Mouse (Mus musculus) T-helper 2 cell (primary cell): Measurements from ENCODE around the gene Nufip1.
"Not testable (repeated sequence)": the region's sequence is repeated elsewhere in the genome, so short reads cannot be mapped to it uniquely, and the experiment has no call there.

ENCODE experiments used
- in situ Hi-C: fragments of 300-600 bp; cut with MboI, MseI; formaldehyde crosslinking; loops from one replicate; pipeline ENCODE4 v1.15.1; 2025; ENCODE audit warnings: high pct_unique_total_duplicates

The Nufip1 gene

DNA sequence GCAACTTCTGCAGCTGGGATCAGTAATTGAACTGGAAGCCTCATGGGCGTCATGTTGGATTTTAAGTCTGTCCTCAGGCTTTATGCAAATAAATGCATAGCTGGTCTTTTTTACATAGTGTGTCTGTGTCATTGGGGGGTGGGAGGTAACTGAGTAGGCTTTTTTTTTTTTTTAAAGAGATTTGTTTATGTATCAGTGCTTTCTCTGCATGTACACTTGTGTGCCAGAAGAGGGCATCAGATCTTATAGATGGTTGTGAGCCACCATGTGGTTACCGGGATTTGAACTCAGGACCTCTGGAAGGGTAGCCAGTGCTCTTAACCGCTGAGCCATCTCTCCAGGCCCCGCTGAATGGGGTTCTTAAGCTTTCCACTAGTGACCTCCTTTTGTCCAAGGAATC, 24.3 kb downstream of the Nufip1 start:
- in situ Hi-C loops: no loop called here

DNA sequence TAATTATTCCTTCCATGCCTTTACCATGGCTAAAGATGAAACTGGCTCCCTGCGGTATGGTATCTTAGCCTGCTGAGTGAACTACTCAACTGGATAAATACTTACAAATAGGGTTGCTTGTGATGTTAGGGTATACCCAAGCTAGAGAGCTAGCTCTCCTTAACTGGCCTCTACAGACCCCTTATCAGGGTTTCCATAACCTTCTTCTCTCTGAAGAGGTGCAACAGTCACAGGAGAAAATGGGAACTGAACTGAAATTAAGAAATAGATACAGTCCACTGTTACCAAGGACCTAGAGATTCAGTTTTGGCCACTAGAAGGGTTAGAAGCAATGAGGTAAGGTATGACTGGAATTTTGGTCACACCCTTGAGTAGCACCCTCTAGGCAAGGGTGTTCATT, 34.6 kb downstream of the Nufip1 start:
- in situ Hi-C loops: no loop called here

DNA sequence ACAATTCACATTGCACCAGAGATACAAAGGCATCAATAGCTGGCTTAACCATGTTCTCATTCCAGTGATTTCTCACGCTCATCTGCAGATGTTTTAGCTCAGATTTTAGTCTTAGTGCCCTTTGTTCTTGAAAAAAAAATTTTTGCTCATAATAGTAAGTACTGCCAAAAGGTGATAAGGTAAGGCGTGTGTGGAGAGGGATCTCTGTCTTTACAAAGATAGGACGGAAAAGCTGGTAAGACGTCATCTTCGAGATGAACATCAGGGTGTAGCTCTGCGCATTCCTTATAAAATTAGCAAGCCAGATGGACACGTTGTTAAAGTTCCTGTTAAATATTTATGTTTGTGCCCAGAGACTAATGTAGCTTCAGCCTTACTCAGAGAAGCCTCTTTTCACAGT, 35.2 kb downstream of the Nufip1 start:
- in situ Hi-C loops: no loop called here

DNA sequence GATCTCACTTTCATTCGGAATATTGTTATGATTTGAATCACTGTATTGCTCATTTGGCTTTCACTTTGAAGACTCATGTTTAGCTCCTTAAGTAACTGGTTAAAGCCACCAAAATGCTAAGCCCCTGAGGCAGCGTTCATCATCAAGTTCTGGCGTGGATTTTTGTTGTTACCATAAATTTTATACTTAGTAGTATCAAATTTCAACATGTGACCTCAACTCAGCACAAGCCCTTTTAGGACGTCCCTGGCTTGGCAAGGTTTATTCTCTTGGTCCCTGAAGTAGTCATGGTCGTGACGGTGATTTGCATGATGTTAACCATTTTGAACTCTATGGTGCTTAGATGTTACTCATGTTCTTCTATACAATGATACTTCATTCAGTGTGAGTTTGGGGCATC, 36.4 kb downstream of the Nufip1 start:
- in situ Hi-C loops: no loop called here

DNA sequence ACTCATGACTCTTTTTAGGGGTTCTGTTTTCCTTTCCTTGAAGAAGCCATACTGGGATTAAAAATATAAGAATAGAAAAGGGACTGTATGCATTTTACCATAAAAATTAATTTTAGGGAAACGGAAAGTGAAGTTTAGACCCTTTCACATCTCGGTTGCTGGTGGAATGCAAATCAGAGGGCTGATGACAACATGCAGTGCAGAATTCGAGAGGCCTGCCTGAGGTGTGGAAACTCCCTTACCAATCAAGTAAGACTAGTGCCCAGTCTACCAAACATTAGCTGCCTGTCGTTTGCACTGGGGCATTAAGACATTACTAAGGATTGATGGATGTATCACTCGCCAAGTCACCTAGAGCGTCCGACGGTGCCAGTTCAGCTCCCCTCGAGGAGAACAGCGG, 37.6 kb downstream of the Nufip1 start:
- in situ Hi-C loops: no loop called here

DNA sequence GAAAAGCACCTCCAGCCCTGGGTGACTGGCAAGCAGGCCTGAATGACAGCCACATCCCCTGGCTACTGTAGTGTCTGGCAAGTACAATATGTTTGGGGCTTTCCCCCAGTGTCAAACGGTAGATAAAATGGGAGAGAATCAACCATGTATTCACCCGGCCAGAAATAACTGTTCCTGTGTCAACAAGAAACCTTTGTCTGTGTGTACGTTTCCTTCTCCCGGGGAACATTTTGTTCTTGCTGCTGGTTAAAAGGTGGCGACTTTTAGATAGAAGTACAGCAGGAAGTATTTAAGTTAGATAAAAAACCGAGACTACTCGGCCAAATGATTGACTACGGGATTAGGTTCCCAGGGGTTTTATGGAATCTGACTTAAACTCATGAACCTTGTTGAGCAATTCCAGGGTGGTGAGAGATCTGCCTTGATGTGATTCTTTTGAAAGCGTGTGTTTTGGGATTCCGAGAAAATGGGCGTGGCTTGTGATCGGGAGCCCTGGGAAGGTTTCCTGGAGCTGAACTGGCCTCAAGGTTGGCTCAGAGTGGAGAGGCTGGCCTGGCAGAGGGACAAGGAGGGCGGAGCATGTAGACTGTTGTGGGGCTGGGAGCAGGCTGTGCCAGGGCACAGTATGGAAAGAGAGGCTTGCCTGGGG, 39.0 kb downstream of the Nufip1 start:
- in situ Hi-C loops: loop anchor here (5.0 kb wide), 1 partner anchor 328 kb away; no protein-coding TSS in a partner anchor

DNA sequence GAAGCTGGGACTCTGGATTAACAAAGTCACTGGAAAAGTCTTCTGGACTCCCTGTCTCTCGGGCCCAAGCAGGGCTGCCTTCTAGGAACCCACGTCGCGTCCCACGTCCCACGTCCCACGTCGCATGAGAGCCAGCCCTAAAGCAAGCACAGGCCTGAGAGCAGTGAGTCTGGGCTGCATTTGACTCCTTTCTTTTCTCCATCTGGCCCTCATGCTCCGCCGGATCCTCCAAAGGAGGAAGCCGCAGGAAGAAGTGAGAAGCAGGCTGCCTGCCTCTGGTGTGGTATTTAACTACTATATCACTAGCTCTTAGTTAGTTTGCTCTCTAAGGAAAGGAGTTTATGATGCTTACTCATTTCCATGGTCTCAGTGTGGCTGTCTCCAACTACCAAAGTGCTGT, 39.8 kb downstream of the Nufip1 start:
- in situ Hi-C loops: loop anchor here (5.0 kb wide), 1 partner anchor 327 kb away; no protein-coding TSS in a partner anchor

DNA sequence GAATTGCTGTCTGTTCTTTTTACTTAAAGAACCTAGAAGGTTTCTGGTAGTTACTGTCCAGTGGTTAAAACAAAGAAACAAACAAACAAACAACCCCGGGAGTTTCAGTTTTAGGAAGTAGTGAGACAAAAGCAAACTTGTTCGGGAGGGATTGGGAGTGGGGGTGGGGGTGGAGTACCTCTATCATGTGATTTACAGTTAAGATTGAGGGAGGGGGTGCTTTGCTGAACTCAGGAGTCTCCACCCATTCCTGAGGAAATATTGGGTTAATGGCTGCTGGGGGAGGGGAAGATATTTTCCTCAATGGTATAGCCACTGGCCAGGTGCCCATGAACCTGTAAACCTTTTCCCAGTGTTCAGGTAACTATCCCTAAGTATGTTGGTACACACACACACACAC, 40.3 kb downstream of the Nufip1 start:
- in situ Hi-C loops: loop anchor here (5.0 kb wide), 1 partner anchor 326 kb away; no protein-coding TSS in a partner anchor

DNA sequence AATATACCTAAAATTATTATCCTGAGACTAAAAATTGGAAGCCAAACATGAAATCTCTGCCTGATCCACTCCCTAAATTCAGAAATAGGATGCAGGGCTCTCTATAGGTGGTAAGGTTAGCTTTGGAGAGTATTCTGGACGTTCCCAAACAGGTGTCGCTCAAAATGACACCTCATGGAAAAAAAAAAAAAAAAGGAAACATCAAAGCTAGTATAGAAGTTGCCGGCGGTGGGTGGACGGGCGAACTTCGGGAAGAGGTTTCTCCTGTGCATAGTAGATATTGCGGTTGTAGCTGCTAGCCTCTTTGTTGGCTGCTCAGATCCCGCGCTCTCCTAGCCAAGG, 41.1 kb downstream of the Nufip1 start:
- in situ Hi-C loops: loop anchor here (5.0 kb wide), 1 partner anchor 326 kb away; no protein-coding TSS in a partner anchor

DNA sequence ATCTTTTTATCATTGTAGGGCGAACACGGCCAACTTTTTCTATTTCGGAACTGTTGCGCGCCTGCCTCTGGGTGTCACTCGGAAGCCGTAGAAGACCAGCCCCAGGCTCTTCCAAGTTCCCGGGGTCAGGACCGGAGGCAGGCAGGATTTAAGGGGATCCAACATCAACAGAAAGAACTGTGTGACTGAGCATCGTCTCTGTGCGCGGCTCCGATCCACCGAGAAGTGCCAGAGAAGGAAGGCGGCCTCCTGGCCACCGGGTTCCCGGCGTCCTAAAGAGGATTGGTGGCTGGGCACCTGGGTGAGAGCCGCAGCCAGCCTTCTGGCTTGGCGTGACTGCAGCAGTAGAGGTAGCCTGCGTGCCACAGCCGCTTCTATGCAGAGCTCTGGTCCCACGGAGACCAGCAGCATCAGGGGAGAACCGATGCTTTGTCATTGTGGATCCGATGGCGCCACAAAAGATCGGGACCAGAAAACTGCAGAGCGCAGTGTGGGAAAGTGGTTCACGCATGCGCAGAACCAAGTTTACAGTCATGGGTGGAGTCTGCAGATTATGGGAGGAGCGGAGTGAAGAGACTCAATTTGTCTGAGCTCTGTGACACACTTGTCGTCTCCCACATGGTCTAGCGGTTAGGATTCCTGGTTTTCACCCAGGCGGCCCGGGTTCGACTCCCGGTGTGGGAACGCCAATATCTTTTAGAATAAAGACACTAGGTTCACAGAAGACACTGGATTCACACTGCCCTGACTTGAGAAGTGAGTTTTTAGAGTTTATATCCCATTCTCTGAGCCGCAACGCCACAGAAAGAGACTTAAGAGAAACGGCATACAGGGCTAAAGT, 41.7 kb downstream of the Nufip1 start:
- in situ Hi-C loops: loop anchor here (5.0 kb wide), 1 partner anchor 325 kb away; no protein-coding TSS in a partner anchor

DNA sequence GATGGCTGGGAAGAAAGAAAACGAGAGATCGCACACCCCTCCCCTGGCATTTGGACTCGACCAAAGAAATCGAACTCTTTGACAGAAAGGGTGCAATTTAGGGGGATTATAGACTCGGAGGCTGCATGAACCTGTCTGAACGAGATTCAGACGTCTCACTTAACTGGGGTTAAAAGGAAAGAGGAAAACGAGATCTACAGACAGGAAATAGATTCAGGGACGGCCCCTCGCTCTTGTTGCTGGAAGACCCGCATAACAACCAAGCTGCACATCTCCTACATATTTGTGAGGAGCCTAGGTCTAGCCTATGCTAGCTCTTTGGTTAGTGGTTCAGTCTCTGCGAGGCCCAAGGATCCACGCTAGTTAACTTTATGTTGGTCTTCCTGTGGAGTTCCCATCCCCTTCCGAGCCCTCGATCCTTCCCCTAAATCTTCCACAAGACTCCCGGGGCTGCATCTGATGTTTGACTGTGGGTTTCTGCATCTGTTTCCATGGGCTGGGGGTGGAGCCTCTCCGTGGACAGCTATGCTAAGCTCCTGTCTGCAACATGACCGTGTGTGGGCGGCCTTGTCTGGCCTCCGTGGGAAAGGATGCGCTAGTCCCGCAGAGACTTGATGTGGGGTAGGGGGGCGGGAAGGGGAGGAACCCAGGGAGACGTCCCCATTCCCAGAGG, 42.4 kb downstream of the Nufip1 start:
- in situ Hi-C loops: loop anchor here (5.0 kb wide), 1 partner anchor 324 kb away; no protein-coding TSS in a partner anchor

DNA sequence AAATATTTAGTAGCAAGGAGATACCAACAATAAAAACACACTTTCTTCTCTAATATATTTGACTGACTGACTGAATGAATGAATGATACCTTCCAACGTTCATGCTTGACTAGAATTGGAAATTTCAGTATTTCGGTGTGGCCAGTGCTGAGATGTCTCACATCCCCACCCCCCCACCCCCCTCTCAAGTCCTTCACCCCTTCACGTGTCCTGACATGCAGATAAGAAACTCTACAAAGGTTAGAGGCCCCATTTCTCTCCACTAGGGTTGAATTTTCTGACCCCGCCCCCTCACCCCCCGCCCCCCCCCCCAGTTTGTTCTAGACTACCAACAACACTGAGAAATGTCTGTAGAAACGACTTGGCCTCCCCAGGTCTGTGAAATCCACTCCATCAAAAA, 43.1 kb downstream of the Nufip1 start:
- in situ Hi-C loops: loop anchor here (5.0 kb wide), 1 partner anchor 323 kb away; no protein-coding TSS in a partner anchor

DNA sequence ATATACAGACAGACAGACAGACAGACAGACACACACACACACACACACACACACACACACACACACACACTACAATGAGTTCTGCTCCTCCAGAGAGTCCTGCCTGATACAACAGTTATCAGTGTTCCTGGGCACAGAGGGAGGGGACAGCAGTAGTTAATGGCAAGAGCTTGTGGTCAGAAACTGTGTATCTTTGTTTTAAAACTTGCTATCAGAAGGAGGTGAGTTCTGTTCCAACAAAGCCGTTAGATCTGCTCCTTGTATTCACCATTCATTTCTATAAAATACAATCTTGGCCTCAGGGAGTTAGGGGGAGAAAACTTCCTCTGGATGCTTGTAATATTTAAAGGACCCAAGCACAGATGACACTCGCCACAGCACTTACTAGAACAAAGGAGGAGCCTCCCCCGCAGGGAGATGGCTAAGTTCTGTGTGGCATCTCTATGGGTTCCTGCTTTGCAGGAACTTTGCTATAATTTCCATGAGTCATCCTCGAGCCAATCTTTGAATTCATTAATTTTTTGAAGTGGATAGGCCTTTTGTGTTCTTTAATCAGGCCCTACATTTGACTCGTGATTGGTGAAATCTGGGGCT, 47.6 kb downstream of the Nufip1 start:
- in situ Hi-C loops: no loop called here

DNA sequence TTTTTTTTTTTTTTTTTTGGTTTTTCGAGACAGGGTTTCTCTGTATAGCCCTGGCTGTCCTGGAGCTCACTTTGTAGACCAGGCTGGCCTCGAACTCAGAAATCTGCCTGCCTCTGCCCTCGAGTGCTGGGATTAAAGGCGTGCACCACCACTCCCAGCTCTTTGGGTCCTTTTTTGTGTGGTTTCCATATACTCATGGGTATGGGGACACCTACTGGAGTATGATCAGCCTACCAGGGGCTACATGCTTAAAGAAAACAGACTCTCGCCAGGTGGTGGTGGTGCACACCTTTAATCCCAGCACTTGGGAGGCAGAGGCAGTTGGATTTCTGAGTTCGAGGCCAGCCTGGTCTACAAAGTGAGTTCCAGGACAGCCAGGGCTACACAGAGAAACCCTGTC, 49.9 kb downstream of the Nufip1 start:
- in situ Hi-C loops: not testable (repeated sequence)

DNA sequence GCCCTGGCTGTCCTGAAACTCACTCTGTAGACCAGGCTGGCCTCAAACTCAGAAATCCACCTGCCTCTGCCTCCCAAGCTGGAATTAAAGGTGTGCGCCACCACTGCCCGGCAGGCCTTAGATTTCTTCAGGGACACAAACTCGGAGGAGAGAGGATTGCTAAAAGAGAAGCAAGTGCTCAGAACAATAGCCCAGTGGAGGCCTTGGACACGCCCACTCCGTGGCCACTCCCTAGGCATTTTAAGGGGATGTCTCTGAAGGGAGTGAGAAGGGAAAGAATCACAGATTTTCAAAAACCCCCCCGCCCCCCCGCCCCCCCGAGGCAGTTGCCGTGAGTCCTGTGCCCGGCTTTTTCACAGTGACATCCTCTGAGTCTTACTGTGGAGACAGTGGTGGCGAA, 53.5 kb downstream of the Nufip1 start:
- in situ Hi-C loops: no loop called here

DNA sequence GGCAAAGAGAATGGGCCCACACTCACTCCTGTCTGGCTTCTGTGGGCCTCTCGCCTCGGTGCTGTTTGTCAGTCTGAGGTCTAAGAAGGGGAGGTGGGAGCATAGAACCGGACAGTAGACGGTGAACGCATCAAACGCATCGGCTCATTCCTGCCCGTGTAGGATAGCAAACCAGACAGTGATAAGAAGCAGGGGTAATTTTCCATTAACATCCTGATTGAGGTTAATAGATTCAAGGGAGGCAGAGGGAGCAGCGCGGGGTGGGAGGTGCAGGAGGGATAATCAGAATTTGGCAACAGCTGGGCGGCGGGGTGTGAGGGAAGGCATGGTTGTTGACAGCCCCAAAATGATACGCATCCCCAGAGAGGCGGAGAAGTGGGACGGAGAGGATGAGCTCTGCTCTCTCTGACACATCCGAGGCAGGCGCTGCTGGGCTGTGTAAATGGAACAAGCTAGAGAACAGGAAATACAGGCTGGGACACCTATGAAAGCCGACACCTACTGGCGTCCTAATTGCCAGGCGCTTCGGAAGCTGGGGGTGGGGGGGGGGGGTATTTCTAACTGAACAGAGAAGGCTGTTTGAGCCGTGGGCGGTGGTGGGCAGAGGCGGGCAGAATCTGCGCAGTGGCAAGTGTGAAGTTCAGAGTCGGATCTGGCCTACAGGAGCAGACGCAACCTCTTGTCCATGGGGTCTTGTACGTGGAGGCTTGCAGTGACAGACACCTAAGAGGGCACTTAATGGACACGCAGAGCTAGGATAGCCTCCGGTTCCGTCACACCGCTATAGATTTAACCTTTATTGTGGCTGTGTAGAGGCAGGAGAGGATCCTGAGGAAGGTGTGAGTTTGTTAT, 54.4 kb downstream of the Nufip1 start:
- in situ Hi-C loops: no loop called here

DNA sequence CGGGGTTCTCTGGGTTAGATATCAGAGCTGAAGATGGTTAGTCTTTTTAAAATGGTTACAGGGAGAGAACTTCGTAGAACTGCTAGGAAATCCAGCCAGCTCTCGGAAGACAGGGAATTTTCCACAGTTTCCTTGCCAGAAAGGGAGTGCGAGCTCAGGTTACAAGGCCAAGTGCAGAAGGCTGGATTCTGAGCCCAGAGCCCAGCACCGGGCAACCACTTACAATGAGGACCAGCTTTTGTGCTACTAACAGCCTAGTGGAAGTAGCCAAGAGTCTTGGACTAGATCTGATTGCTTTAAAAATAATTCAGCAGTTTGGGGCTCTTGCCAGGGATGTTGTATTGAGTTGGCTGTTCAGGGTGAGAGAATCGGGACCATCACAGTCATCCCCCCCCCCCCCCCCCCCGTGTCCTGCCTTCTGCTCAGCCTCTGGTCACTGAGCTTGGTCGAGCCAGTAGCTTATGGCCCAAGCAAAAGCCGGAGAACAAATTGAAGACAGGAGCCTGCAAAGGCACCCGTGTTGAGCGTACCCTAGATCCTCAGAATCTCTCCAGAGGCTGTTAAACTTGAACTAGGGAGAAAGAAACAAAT, 59.3 kb downstream of the Nufip1 start:
- in situ Hi-C loops: no loop called here

DNA sequence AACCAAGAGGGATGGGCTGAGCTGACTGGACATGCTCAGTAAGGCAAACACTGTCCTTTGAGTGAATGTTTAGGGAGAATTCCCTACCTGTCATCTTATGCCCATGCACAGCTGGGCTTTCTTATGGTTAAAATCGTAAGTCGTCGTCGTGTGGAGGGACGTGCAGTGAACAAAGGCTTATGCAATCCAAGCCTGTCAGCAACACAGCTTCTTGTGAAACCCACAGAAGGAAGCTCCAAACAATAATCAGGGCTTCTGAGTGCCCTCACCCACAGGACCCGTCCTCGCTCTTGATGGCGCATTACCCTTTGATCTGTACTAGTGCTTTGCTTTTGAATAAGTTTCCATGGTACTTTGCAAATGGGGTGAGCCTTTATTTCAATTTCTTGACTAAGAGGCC, 60.6 kb downstream of the Nufip1 start:
- in situ Hi-C loops: no loop called here

DNA sequence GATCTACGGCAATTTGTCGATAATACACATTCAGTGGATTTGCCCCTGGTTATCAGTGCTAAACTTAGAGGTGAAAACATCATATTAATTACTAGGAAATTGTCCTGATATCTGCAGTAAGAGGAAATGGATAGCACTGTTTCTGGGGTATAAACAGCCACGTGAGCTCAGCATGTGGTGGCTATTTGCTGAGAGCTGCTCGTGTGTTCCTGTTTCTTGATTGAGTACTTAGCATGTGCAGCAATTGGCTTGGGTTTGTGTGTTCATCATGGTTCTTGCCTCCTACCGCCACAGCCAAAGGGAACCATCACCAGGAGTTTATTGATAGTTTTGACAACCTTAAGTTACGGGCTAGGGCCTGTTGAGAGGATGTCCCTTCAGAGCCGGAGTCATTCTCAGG, 63.6 kb downstream of the Nufip1 start:
- in situ Hi-C loops: no loop called here

DNA sequence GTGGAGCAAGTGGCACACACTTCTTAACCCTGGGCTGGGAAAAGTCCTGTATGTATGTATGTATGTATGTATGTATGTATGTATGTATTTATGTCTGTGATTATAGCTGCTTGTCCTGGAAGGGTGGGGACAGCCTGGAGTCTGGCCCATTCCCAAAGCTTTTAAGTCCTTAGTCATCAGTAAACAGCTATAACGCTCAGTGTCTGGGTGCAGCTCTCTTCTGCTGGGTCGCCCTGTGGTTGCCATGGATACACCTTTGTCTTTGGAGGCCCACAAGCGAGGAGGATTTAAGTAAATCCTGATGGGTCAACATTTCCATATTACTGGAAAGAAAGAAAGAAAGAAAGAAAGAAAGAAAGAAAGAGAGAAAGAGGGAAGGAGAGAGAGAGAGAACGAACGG, 65.1 kb downstream of the Nufip1 start:
- in situ Hi-C loops: no loop called here

DNA sequence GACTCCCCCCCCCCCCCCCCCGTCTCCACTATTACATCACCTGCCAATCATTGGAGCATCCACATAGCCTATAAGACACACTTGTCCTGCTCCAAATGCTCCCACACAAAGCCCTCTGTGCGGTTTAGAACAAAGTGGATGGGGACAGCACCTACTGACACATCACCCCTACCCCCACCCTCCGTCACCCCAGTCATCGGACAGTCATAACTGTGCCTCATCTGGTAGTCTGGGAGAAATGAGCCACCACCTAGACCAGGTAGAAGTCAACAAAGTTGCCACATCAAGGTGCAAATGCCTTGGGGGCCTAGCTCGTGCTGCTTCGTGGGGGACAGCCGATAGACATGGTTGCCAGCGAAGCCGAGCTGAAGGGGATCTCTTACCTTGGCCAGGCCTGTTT, 66.5 kb downstream of the Nufip1 start:
- in situ Hi-C loops: no loop called here
